ENCODE assay signal across 9 mouse cellular contexts in the genomic region with DNA sequence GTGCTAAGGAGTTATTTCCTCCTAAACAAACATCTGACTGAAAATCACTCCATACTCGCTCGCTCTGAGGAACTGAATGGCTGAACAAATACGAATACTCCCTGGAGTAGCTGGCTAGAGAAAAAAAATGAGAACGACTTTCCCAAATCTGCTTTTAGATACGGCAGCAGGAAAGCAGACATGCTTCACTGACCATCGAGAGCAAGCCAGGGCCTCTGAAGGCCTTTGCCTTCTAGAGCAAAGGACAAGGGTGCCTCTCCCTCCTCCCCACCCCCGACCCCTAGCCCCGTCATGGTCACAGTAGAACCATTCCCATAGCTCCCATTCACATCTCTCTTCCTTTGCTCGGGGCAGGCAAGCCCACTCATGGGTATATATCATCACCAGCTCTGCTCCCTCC.
"Had no signal": no experiment of that assay in that cellular context is flagged by ENCODE, and none has a peak within 500 bp of the region (broad histone marks: within the 10 kb centered on the region; RNA-seq: fewer than 3 reads in every experiment).

No protein-coding gene starts in this region.

- H3K27me3 ChIP-seq: limb, embryonic 13.5 days; midbrain, embryonic 13.5 days; neural tube, embryonic 15.5 days had no signal

- DNase-seq: left cerebral cortex, postnatal 4 days; right cerebral cortex, adult 18-20 months had no signal

- H3K27ac ChIP-seq: left cerebral cortex, adult 2 months; limb, embryonic 13.5 days; liver, embryonic 14.5 days; midbrain, embryonic 13.5 days; stomach, postnatal 0 days had no signal

- H3K36me3 ChIP-seq: midbrain, embryonic 13.5 days; neural tube, embryonic 15.5 days had no signal

- H3K4me1 ChIP-seq: midbrain, embryonic 13.5 days had no signal

- H3K9me3 ChIP-seq: midbrain, embryonic 13.5 days; neural tube, embryonic 15.5 days had no signal

- H3K4me3 ChIP-seq: left cerebral cortex, adult 2 months; limb, embryonic 13.5 days; midbrain, embryonic 13.5 days; myocyte; neural tube, embryonic 15.5 days had no signal

- H3K4me2 ChIP-seq: limb, embryonic 13.5 days; midbrain, embryonic 13.5 days; neural tube, embryonic 15.5 days had no signal

- ATAC-seq: midbrain, embryonic 13.5 days had no signal

- H3K9ac ChIP-seq: limb, embryonic 13.5 days; liver, embryonic 14.5 days; midbrain, embryonic 13.5 days; neural tube, embryonic 15.5 days had no signal
